Mouse (Mus musculus): ENCODE measurements around the gene Zwilch. TPM values are rescaled to one million over a fixed set of nuclear protein-coding genes. Genes with fewer than 3 reads are reported as not detected.

The Zwilch gene
- total RNA-seq, 4 experiments from 2014 or later: 0.13 to 0.44 (median 0.37) TPM

GRCm38 (mm10) chr9:64110502-64110901, 62.4 kb downstream of the Zwilch start:
- DNase-seq (ENCODE audit: low spot score in 2 of 2): no peak

GRCm38 (mm10) chr9:64105301-64105700, 67.6 kb downstream of the Zwilch start:
- no peak for DNase-seq (ENCODE audit: low spot score in 2 of 2)

- DNase-seq (ENCODE audit: low spot score in 2 of 2): peak; percentile 48 to 51
Observed at GRCm38 (mm10) chr9:64100442-64100841, 72.5 kb downstream of the Zwilch start.

- no peak for DNase-seq (ENCODE audit: low spot score in 2 of 2)
Observed at GRCm38 (mm10) chr9:64098282-64098681, 74.6 kb downstream of the Zwilch start.

- no peak for DNase-seq (ENCODE audit: low spot score in 2 of 2)
Observed at GRCm38 (mm10) chr9:64094083-64094482, 78.8 kb downstream of the Zwilch start.

GRCm38 (mm10) chr9:64089004-64089403, 83.9 kb downstream of the Zwilch start:
- DNase-seq (ENCODE audit: low spot score in 2 of 2): no peak

GRCm38 (mm10) chr9:64088346-64088745, 84.6 kb downstream of the Zwilch start:
- no peak for DNase-seq (ENCODE audit: low spot score in 2 of 2)

- peak; percentile 51 to 52 for DNase-seq (ENCODE audit: low spot score in 2 of 2)
Observed at GRCm38 (mm10) chr9:64087461-64088235, 85.3 kb downstream of the Zwilch start.

Other genes with a start within 250 kb of the Zwilch start
- 1 to 10 TPM; 3.2 to 5.1 (median 3.6) TPM for gene Smad6, start 151.0 kb downstream of the Zwilch start, total RNA-seq (2022)
- gene Lctl, start 56.0 kb downstream of the Zwilch start, total RNA-seq (2022): under 1 TPM in 2 of 4 experiments, not detected in 2; 0.40 to 0.68 TPM
- 100 to 1,000 TPM; 608 to 758 (median 650) TPM for gene Rpl4, start 271 bp upstream of the Zwilch start, total RNA-seq (2022)
- 10 to 100 TPM; 18.2 to 20.0 (median 18.5) TPM for gene Snapc5, start 6.2 kb upstream of the Zwilch start, total RNA-seq (2022)
- 1 to 10 TPM; 1.5 to 3.6 (median 2.6) TPM for gene Uchl4, start 62.1 kb upstream of the Zwilch start, total RNA-seq (2022)
- gene Map2k1, start 80.5 kb upstream of the Zwilch start, total RNA-seq (2022): 10 to 100 TPM; 59.2 to 62.4 (median 60.6) TPM
- gene Tipin, start 108.5 kb upstream of the Zwilch start, total RNA-seq (2022): 10 to 100 TPM; 10.8 to 14.9 (median 11.9) TPM
- gene Dis3l, start 168.2 kb upstream of the Zwilch start, total RNA-seq (2022): 10 to 100 TPM; 22.4 to 29.0 (median 24.4) TPM
- gene Megf11, start 212.5 kb upstream of the Zwilch start, total RNA-seq (2022): under 1 TPM; 0.05 to 0.13 (median 0.07) TPM

Data from gastrocnemius, adult 8-10 months (tissue).